Mouse (Mus musculus): ENCODE data around the gene Ddx1. TPM values are rescaled to one million over a fixed set of nuclear protein-coding genes. Genes with fewer than 3 reads are reported as not detected.

Gene Ddx1
- total RNA-seq (2012; rRNA removed), result 49.7 and 73.3 TPM in 2 replicates

DNA sequence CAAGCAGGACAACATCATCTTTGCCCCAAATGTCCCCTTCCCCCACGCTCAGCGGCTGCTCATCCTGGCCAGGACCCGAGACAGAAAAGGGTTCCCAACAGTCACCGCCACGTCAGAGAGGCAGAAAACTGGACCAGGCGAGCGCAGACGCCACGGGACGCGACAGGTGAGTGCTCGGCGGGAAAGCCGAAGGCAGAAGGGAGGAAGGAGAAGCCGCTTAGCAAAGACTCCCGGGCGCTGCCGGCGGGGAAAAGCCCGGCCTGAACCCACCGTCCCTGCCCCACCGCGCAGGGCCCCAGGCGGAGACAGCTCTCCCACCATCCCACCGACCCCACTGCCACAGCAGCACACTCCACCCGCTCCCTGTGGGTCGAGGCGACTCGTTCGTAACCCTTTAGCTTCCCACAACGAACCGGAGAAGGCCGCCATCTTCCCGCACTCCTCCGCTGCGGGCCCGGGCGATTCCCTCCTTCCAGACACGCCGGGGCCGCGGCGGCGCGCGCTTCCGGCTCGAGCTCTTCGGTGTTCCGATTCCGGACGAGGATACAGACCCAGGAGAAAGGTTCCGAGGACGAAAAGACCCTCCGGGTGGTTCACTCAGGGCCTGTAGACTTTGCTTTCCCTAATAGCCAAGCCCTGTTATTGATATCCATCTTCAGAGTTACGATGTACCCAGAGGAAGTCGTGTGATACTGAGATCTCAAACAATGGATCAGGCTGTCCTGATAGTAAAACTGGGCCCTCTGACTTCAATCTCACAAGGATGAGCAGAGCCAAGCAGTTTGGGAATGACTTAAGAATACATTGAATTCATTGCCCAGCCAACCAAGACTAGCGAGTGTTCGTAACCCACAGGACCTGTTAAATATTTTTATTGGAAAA lies at the start of gene Ddx1:
Ddx1 (minus strand) TSS at position 523 of the 882 bp plus-strand sequence.
- TF ChIP-seq HCFC1 (IDR thresholded peaks at IDR 0.05; ENCODE audit: borderline replicate concordance, insufficient read depth, low read length) (peak; percentile 79), ZC3H11A (IDR thresholded peaks at IDR 0.05; ENCODE audit: borderline replicate concordance, low read depth, low read length) (no peak)
- DNase-seq (ENCODE audit: low read depth, low spot score), result peak; percentile 67
- Histone ChIP-seq H3K9ac (ENCODE audit: insufficient read depth, low read depth, low read length, poor library complexity, severe bottlenecking) (peak within 1 kb of the TSS; percentile 100), H3K27ac (ENCODE audit: insufficient read depth, low read depth, low read length, poor library complexity, severe bottlenecking) (peak within 1 kb of the TSS; percentile 47), H3K9me3 (ENCODE audit: control insufficient read depth, insufficient read depth, low read depth, low read length) (no peaks in the 10 kb centered on the region), H3K4me1 (ENCODE audit: control insufficient read depth in 2 of 2, insufficient read depth in 2 of 2, low read length in 2 of 2, poor library complexity in 1 of 2) (0 out of 4 replicates have a peak, but pooled peaks cover 0 to 2% of the 10 kb centered on the region in 2 experiments), H3K4me3 (ENCODE audit: insufficient read depth in 1 of 2, low read depth in 1 of 2, low read length in 2 of 2, poor library complexity in 1 of 2, severe bottlenecking in 1 of 2) (peak within 1 kb of the TSS; percentile 92 to 100), H3K36me3 (ENCODE audit: control insufficient read depth, insufficient read depth, low read length, poor library complexity, severe bottlenecking) (peaks cover 3% of the 10 kb centered on the region)
- in situ Hi-C loops (cut with MboI; ENCODE audit: low sequenced_read_pairs in 2 of 2, unreplicated experiment in 2 of 2), result loop anchor here in 1 of 2 experiments (25.0 kb wide), 1 partner anchor 1962 kb away; no protein-coding TSS in a partner anchor

DNA sequence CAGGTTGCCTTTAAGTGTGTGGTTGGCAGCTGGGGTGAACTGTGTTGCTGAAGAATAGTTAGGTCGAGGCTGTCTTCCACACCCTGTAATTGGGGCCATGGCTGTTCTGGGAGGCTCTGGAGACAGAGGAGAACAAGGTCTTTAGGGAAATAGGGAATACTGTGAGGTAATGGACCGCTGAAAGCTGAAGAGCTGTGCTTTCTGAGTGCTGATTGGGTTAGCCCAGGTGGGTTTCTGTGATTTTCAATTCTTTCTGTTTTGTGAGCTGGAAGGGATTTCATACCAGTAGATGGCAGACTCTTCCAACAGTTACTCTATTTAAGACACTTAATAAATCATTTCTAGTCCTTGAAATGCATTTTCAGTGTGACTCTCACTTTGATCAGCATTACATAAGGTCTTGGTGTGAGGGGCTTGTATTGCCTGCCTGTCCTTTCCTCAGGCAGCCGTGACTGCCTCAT lies 44.4 kb upstream of the Ddx1 start:
- no peaks in the 10 kb centered on the region for H3K4me1 ChIP-seq (ENCODE audit: control insufficient read depth in 2 of 2, insufficient read depth in 2 of 2, low read length in 2 of 2, poor library complexity in 1 of 2)
- no peak overlapping the region for H3K27ac ChIP-seq (ENCODE audit: insufficient read depth, low read depth, low read length, poor library complexity, severe bottlenecking)
- H3K4me3 ChIP-seq (ENCODE audit: insufficient read depth in 1 of 2, low read depth in 1 of 2, low read length in 2 of 2, poor library complexity in 1 of 2, severe bottlenecking in 1 of 2), result no peak overlapping the region
- H3K9me3 ChIP-seq (ENCODE audit: control insufficient read depth, insufficient read depth, low read depth, low read length), result no peaks in the 10 kb centered on the region
- TF ChIP-seq HCFC1 (IDR thresholded peaks at IDR 0.05; ENCODE audit: borderline replicate concordance, insufficient read depth, low read length), result no peak
- TF ChIP-seq CHD2 (IDR thresholded peaks at IDR 0.05; ENCODE audit: low read depth, low read length), result no peak
- TF ChIP-seq ZC3H11A (IDR thresholded peaks at IDR 0.05; ENCODE audit: borderline replicate concordance, low read depth, low read length), result no peak
- TF ChIP-seq MAFK (IDR thresholded peaks at IDR 0.05; ENCODE audit: insufficient read depth, low read depth, low read length), result no peak
- TF ChIP-seq ZNF384 (IDR thresholded peaks at IDR 0.05; ENCODE audit: low read depth, low read length), result no peak
- H3K36me3 ChIP-seq (ENCODE audit: control insufficient read depth, insufficient read depth, low read length, poor library complexity, severe bottlenecking), result no peaks in the 10 kb centered on the region
- in situ Hi-C loops (cut with MboI; ENCODE audit: low sequenced_read_pairs in 2 of 2, unreplicated experiment in 2 of 2), result loop anchor here in 1 of 2 experiments (10.0 kb wide), 1 partner anchor 59 kb away; no protein-coding TSS in a partner anchor
- no peak overlapping the region for H3K9ac ChIP-seq (ENCODE audit: insufficient read depth, low read depth, low read length, poor library complexity, severe bottlenecking)
- DNase-seq (ENCODE audit: low read depth, low spot score), result no peak

- no peak overlapping the region for H3K27ac ChIP-seq (ENCODE audit: insufficient read depth, low read depth, low read length, poor library complexity, severe bottlenecking)
- in situ Hi-C loops (cut with MboI; ENCODE audit: low sequenced_read_pairs in 2 of 2, unreplicated experiment in 2 of 2), result loop anchor here in 1 of 2 experiments (10.0 kb wide), 1 partner anchor 57 kb away; no protein-coding TSS in a partner anchor
- H3K4me1 ChIP-seq (ENCODE audit: control insufficient read depth in 2 of 2, insufficient read depth in 2 of 2, low read length in 2 of 2, poor library complexity in 1 of 2), result no peaks in the 10 kb centered on the region
- no peak for DNase-seq (ENCODE audit: low read depth, low spot score)
- no peak overlapping the region for H3K4me3 ChIP-seq (ENCODE audit: insufficient read depth in 1 of 2, low read depth in 1 of 2, low read length in 2 of 2, poor library complexity in 1 of 2, severe bottlenecking in 1 of 2)
- no peaks in the 10 kb centered on the region for H3K9me3 ChIP-seq (ENCODE audit: control insufficient read depth, insufficient read depth, low read depth, low read length)
- H3K9ac ChIP-seq (ENCODE audit: insufficient read depth, low read depth, low read length, poor library complexity, severe bottlenecking), result no peak overlapping the region
- TF ChIP-seq HCFC1 (IDR thresholded peaks at IDR 0.05; ENCODE audit: borderline replicate concordance, insufficient read depth, low read length) (no peak), MAFK (IDR thresholded peaks at IDR 0.05; ENCODE audit: insufficient read depth, low read depth, low read length) (no peak), ZNF384 (IDR thresholded peaks at IDR 0.05; ENCODE audit: low read depth, low read length) (no peak), ZC3H11A (IDR thresholded peaks at IDR 0.05; ENCODE audit: borderline replicate concordance, low read depth, low read length) (no peak)
- no peaks in the 10 kb centered on the region for H3K36me3 ChIP-seq (ENCODE audit: control insufficient read depth, insufficient read depth, low read length, poor library complexity, severe bottlenecking)
These were observed 42.4 kb upstream of the Ddx1 start for GRCm38 (mm10) chr12:13291453-13291852.

DNA sequence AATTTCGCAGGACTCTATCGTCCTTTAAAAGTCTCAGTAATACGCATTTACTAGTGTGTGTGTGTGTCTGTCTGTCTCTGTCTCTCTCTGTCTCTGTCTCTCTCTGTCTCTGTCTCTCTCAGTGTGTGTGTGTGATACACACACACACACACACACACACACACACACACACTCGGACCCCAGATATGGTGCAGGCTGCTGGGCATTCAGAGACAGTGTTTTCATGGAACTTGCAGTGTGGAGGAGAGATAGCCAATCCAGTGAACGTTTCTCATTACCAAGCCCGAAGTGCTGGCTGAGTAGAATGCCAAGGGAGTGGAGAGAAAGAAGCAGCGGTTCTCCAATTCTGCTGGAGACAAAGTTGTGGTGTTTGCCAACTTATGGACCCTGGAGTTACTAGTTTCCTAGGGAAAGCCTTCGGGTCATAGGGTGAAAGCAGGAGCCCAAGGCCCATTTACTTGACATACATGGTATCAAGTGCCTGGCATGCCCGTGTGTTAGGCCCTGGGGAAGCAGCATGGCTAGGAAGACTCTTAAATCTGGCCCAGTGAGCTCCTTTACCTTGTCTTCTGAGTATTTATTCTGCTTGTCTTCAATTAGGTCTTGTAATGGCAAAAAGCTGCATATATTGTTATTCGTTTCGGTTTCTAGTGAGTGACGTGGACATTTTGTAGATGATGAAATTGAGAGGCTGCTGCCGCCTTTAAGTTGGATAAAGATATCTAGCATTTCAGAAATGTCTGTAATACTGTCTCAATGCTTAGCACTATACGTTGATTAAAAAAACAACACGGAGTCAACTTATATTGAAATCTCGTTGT lies 20.8 kb upstream of the Ddx1 start:
- H3K36me3 ChIP-seq (ENCODE audit: control insufficient read depth, insufficient read depth, low read length, poor library complexity, severe bottlenecking), result no peaks in the 10 kb centered on the region
- TF ChIP-seq MAFK (IDR thresholded peaks at IDR 0.05; ENCODE audit: insufficient read depth, low read depth, low read length) (no peak), CHD2 (IDR thresholded peaks at IDR 0.05; ENCODE audit: low read depth, low read length) (no peak), HCFC1 (IDR thresholded peaks at IDR 0.05; ENCODE audit: borderline replicate concordance, insufficient read depth, low read length) (no peak), ZC3H11A (IDR thresholded peaks at IDR 0.05; ENCODE audit: borderline replicate concordance, low read depth, low read length) (no peak), ZNF384 (IDR thresholded peaks at IDR 0.05; ENCODE audit: low read depth, low read length) (no peak)
- in situ Hi-C loops (cut with MboI; ENCODE audit: low sequenced_read_pairs in 2 of 2, unreplicated experiment in 2 of 2), result no loop called here
- H3K9ac ChIP-seq (ENCODE audit: insufficient read depth, low read depth, low read length, poor library complexity, severe bottlenecking), result peak overlapping the region; percentile 89
- DNase-seq (ENCODE audit: low read depth, low spot score), result no peak
- H3K27ac ChIP-seq (ENCODE audit: insufficient read depth, low read depth, low read length, poor library complexity, severe bottlenecking), result no peak overlapping the region
- H3K9me3 ChIP-seq (ENCODE audit: control insufficient read depth, insufficient read depth, low read depth, low read length), result no peaks in the 10 kb centered on the region
- no peaks in the 10 kb centered on the region for H3K4me1 ChIP-seq (ENCODE audit: control insufficient read depth in 2 of 2, insufficient read depth in 2 of 2, low read length in 2 of 2, poor library complexity in 1 of 2)
- H3K4me3 ChIP-seq (ENCODE audit: insufficient read depth in 1 of 2, low read depth in 1 of 2, low read length in 2 of 2, poor library complexity in 1 of 2, severe bottlenecking in 1 of 2), result peak overlapping the region; percentile 86 to 89

All from ES-E14 (cell line).